Mouse (Mus musculus): ENCODE data around the gene Fads6.

GRCm38 (mm10) chr11:115283891-115284620 is 13.4 kb downstream of the Fads6 start:
- TF ChIP-seq CTCF (IDR thresholded peaks at IDR 0.05; ENCODE audit: low read depth) (no peak), EP300 (IDR thresholded peaks at IDR 0.05; ENCODE audit: low read depth) (no peak)

Measured in heart, postnatal 0 days (tissue).